Mouse (Mus musculus) ES-E14 (cell line): ENCODE data around the gene Adam11.

Experiments used
- CHD2 ChIP-seq: IDR thresholded peaks from 2 replicates; pipeline ENCODE4 v1.6.1; 2014; ENCODE audit warnings: mild to moderate bottlenecking, low read depth, low read length, inconsistent platforms
- MAFK ChIP-seq: IDR thresholded peaks from 2 replicates; pipeline ENCODE4 v1.6.1; 2014; ENCODE audit warnings: mild to moderate bottlenecking, low read depth, low read length, inconsistent platforms; ENCODE audit not compliant: insufficient read depth
- ZC3H11A ChIP-seq: IDR thresholded peaks from 2 replicates; pipeline ENCODE4 v1.6.1; 2012; ENCODE audit warnings: low read depth, mild to moderate bottlenecking, inconsistent platforms, low read length, borderline replicate concordance
- ZNF384 ChIP-seq: IDR thresholded peaks from 2 replicates; pipeline ENCODE4 v1.6.1; 2012; ENCODE audit warnings: low read depth, low read length, inconsistent platforms

DNA sequence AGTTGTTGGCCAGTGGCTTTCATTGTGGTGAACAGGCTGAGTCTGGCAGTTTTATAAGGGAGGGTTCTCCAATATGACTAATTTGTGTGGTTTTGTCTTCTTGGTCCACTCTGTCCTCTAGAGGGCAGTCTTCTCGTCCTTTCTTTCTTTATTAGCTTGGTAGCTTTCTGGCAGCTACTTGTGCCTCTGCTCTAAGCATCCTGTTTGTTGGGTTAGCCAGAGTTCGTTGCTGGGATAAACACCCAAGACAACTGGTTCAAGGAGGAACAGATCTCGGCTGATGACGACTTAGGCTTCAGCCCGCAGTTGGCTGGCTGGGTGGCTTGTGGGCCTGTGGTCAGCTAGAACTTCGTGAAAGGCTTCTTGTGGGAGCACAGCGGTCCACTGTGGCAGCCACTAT is 32.6 kb upstream of the Adam11 start:
- TF ChIP-seq MAFK (no peak), CHD2 (no peak), ZNF384 (no peak), ZC3H11A (no peak)
